Mouse (Mus musculus) midbrain, embryonic 13.5 days (tissue): ENCODE results near the gene Hivep3. TPM values are rescaled to one million over a fixed set of nuclear protein-coding genes. Genes with fewer than 3 reads are reported as not detected.

Experiments used
- ATAC-seq: fragments of 200-750 bp; cut with Nextera tagmentation; 2 replicates; pipeline ENCODE4 v1.8.0; 2017; ENCODE audit warnings: mild to moderate bottlenecking, moderate TSS enrichment, moderate library complexity
- H3K27ac ChIP-seq: fragments of 300-500 bp; sonication (generic); 2 replicates; pipeline ENCODE4 v1.5.1; 2015; ENCODE audit warnings: inconsistent platforms, mild to moderate bottlenecking, moderate library complexity
- H3K27me3 ChIP-seq: fragments of 300-500 bp; sonication (generic); 2 replicates; pipeline ENCODE4 v1.6.1; 2015; ENCODE audit warnings: mild to moderate bottlenecking, inconsistent platforms
- H3K36me3 ChIP-seq: fragments of 300-500 bp; sonication (generic); 2 replicates; pipeline ENCODE4 v1.6.1; 2015; ENCODE audit warnings: mild to moderate bottlenecking, inconsistent platforms
- H3K4me1 ChIP-seq: fragments of 300-500 bp; sonication (generic); replicated peaks from 2 replicates; pipeline ENCODE4 v1.6.1; 2015; ENCODE audit warnings: inconsistent platforms
- H3K4me2 ChIP-seq: fragments of 300-500 bp; sonication (generic); replicated peaks from 2 replicates; pipeline ENCODE4 v1.6.1; 2015; ENCODE audit warnings: moderate library complexity, mild to moderate bottlenecking, inconsistent platforms
- H3K4me3 ChIP-seq: fragments of 300-500 bp; sonication (generic); replicated peaks from 2 replicates; pipeline ENCODE4 v1.5.1; 2015; ENCODE audit warnings: mild to moderate bottlenecking, inconsistent platforms
- H3K9ac ChIP-seq: fragments of 300-500 bp; sonication (generic); replicated peaks from 2 replicates; pipeline ENCODE4 v1.6.1; 2015; ENCODE audit warnings: mild to moderate bottlenecking, inconsistent platforms
- H3K9me3 ChIP-seq: fragments of 300-500 bp; sonication (generic); 2 replicates; pipeline ENCODE4 v1.6.1; 2016; ENCODE audit warnings: mild to moderate bottlenecking, inconsistent platforms
- WGBS: fragments of 180-500 bp; shearing (Covaris S2); methylation state at CpG from one replicate; pipeline ENCODE4 v1.1.7; 2015; 5-methylcytosine and 5-hydroxymethylcytosine counted together
- polyA plus RNA-seq: library from polyadenylated mRNA; unstranded; fragments of >200 nt; fragmentation: Nextera tagmentation; extraction: Ambion mirVana; gene quantifications from 2 replicates; pipeline ENCODE4 v1.2.1, GENCODE M21; 2015

Hivep3 gene
- polyA plus RNA-seq, 1 experiment from 2014 or later: 9.5 TPM

DNA sequence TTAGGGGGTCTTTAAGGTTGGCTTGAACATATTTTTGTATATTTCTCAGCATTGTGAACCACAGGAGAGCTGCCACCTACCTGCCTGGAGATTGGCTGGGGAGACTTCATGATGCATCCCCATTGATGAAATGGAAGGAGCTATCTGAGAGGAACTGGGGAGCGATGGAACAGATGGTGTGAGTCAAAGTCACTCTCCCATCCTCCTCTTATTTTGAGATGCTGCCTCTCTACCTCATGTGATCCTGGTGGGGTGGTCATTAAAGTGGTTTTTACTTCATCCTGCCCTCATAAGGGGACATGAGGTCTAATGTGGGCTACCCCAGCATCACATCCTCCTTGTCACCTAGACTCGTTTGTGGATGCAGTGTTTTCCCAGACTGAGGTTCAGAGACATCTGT lies 28.6 kb downstream of the Hivep3 start:
- no peak overlapping the region for H3K27ac ChIP-seq
- no peak overlapping the region for H3K4me2 ChIP-seq

DNA sequence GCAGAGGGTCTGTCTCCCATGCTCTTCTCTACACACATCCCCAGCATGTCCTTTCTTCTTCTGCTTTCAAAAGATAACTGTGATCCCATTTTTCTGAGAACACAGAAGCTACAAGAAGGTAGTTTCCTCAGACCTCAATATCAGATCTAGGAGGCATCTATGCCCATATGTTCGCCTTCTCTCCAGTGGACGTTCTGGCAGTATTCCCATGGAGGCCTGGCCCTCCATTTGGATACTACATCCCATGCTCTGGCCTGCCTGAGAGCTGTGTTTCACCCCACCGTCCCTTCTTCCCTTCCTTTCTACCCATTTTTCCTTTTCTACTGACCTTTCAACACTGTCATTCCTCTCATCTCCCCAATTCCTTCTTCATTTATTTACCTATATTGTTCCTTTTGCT lies 34.5 kb downstream of the Hivep3 start:
- ATAC-seq: no peak

More for the DNA sequence above, 28.6 kb downstream of the Hivep3 start:
- H3K9ac ChIP-seq: no peak overlapping the region
- H3K4me3 ChIP-seq: no peak overlapping the region
- H3K36me3 ChIP-seq: no peaks in the 10 kb centered on the region
- 75% methylated on average over 2 of the region's 2 CpGs for WGBS
- no peaks in the 10 kb centered on the region for H3K27me3 ChIP-seq
- H3K4me1 ChIP-seq: no peaks in the 10 kb centered on the region
- no peaks in the 10 kb centered on the region for H3K9me3 ChIP-seq
- ATAC-seq: no peak

DNA sequence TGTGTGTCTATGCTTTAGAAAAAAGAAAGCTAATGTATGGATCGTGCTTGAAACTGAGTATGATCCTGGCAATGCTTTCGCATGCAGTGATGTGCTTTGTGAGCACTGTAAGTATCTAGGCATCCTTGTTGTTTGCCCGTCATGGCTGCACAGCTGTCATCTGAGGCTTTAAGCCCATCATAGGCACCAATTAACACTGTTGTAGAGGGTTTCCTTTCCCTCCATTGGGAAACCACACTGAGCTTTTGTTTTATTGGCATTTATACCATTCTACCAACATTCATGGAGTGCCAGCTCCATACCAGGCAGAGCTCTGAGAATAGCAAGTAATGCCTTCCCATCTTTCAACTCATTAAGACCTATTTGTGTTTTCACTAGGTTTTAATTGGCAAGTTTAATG lies 42.3 kb downstream of the Hivep3 start:
- Histone ChIP-seq H3K9me3 (no peaks in the 10 kb centered on the region), H3K4me2 (no peak overlapping the region), H3K4me3 (no peak overlapping the region), H3K4me1 (no peaks in the 10 kb centered on the region), H3K27ac (no peak overlapping the region), H3K9ac (no peak overlapping the region), H3K27me3 (no peaks in the 10 kb centered on the region), H3K36me3 (no peaks in the 10 kb centered on the region)
- WGBS: 79% methylated on average over 3 of the region's 3 CpGs
- no peak for ATAC-seq

More for the DNA sequence above, 34.5 kb downstream of the Hivep3 start:
- Histone ChIP-seq H3K9me3 (no peaks in the 10 kb centered on the region), H3K9ac (no peak overlapping the region), H3K4me2 (no peak overlapping the region), H3K27me3 (no peaks in the 10 kb centered on the region), H3K4me1 (no peaks in the 10 kb centered on the region), H3K4me3 (no peak overlapping the region), H3K36me3 (no peaks in the 10 kb centered on the region), H3K27ac (no peak overlapping the region)
- 82% methylated on average over 3 of the region's 3 CpGs for WGBS

DNA sequence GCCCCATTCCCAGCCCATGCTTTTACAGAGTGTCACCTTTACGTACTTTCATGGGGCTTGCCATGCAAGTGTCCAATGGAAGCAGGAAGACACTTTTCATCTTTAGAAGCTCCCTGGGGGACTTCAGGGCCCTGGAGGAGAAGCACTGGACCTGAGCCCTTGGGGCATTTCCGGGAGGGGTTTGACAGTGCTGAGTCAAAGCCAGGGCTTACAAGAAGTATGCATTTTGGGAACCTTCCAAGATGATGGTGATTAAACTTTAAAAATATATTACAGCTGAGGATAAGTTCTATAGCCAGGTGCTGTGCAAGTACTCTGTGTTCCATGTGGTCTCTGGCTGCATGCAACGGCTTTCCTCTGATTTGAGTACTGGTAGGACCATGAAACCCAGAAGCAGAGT lies 43.6 kb downstream of the Hivep3 start:
- 97% methylated on average over 3 of the region's 3 CpGs for WGBS

DNA sequence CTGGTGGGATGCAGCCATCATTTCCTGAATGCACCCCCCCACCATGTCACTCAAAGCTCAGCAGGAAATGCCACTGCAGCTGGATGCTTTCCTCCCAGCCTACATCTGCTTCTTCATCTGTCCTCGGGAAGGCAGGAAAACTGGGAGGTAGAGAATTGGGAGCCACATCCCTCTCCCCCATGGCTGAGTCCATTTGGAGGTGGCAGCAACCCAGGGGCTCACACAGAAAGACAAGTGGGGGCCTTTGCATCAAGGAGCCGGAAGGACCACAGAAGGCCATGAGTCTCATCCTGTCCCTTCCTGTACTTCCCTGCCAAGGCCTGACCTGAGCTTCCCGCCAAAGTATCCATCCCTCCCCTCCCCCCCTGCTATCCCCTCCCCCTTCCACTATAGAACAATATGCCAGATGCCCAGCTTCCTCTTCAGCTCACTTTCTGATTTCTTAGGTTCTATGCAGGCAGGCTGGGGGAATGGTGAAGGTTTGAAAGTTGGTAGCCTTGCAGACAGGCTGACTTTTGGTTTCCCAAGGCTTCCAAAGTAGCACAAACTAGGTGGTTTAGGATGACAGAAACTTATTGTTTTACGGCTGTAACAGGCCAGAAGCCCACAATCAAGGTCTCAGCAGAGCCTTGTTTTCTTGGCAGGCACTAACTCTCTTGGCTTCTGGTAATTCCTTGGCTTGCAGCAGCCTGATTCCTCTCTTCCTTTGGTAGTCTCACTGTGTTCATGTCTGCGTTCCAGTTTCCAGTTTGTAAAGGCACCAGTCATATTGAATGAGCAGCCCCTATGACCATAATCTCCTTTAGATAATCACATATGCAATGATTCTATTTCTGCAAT lies 46.2 kb downstream of the Hivep3 start:
- Histone ChIP-seq H3K4me2 (no peak overlapping the region), H3K4me3 (no peak overlapping the region), H3K27ac (no peak overlapping the region), H3K27me3 (no peaks in the 10 kb centered on the region; the same call in 1 of the 2 replicates), H3K36me3 (no peaks in the 10 kb centered on the region), H3K9me3 (no peaks in the 10 kb centered on the region), H3K4me1 (no peaks in the 10 kb centered on the region), H3K9ac (no peak overlapping the region)
- no peak for ATAC-seq
- 59% methylated on average over 5 of the region's 5 CpGs for WGBS

More for the DNA sequence above, 43.6 kb downstream of the Hivep3 start:
- Histone ChIP-seq H3K27ac (no peak overlapping the region), H3K36me3 (no peaks in the 10 kb centered on the region), H3K9me3 (no peaks in the 10 kb centered on the region), H3K4me1 (no peaks in the 10 kb centered on the region), H3K9ac (no peak overlapping the region), H3K4me3 (no peak overlapping the region), H3K4me2 (no peak overlapping the region), H3K27me3 (no peaks in the 10 kb centered on the region)
- no peak for ATAC-seq

DNA sequence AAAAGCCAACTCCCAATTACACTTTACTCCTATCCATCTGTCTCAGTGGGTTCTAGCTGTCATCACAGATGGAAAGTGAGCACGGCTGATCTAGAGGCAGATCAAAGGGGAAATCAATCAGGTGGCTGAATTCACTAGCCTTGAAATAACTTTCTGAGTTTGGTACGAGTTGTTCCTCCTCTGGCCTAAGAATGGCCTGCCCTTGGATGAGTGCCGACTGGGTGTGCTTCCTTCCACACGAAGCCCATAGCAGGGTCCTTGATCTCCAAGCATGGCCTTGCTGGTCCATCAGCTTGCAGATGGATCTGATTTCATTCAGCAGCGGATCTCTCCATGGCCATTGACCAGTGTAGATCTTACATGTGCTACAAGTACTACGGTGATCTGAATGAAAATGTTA lies 47.3 kb downstream of the Hivep3 start:
- Histone ChIP-seq H3K4me2 (no peak overlapping the region), H3K27ac (no peak overlapping the region), H3K9ac (no peak overlapping the region), H3K4me1 (no peaks in the 10 kb centered on the region), H3K9me3 (no peaks in the 10 kb centered on the region), H3K4me3 (no peak overlapping the region), H3K36me3 (no peaks in the 10 kb centered on the region), H3K27me3 (no peaks in the 10 kb centered on the region; the same call in 1 of the 2 replicates)
- WGBS: 86% methylated on average over 6 of the region's 6 CpGs
- ATAC-seq: no peak

DNA sequence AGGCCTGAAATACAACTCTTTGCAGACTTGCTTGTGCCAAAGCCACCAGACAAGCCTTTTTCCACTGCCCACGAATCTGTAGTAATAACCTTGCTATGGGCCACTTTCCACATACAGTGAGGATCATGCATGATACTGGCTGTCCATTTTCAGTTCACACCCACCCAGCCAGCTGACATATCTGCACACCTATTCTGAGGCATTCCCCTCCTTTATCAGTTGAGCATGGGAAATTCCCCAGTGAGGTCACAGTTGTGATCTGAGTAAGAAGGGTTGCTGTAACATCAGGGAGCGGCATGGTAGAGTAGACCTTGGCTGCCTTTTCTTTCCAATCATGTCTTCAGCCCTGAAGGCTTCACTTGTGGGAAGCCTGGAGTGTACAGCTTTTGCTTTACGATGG lies 51.4 kb downstream of the Hivep3 start:
- H3K27me3 ChIP-seq: no peaks in the 10 kb centered on the region; the same call in 1 of the 2 replicates
- H3K9ac ChIP-seq: no peak overlapping the region
- H3K4me1 ChIP-seq: no peaks in the 10 kb centered on the region
- H3K9me3 ChIP-seq: no peaks in the 10 kb centered on the region
- no peak overlapping the region for H3K27ac ChIP-seq
- ATAC-seq: no peak
- H3K36me3 ChIP-seq: no peaks in the 10 kb centered on the region
- WGBS: 87% methylated on average over 3 of the region's 3 CpGs
- no peak overlapping the region for H3K4me2 ChIP-seq
- no peak overlapping the region for H3K4me3 ChIP-seq

DNA sequence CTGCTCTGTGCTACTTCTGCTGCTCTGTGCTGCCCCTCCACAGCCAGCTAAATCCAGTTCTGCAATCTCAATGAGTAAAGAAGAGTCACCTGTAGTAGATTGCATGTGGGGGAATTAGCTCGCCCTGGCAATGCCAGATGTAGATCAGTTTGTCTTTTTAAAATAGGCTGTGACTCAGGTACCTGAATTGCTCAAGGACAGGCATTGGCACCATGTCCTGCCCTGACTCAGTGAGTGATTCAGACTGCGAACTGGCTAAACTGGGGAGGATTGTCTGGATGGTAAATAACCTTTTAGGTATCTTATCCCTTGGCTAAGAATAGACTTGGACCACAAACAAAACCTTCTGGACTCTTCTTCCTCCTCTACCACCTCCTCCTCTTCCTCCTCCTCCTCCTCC lies 52.7 kb downstream of the Hivep3 start:
- Histone ChIP-seq H3K9ac (no peak overlapping the region), H3K4me1 (no peaks in the 10 kb centered on the region), H3K36me3 (no peaks in the 10 kb centered on the region), H3K27me3 (no peaks in the 10 kb centered on the region; the same call in 1 of the 2 replicates), H3K4me2 (no peak overlapping the region), H3K27ac (no peak overlapping the region), H3K9me3 (no peaks in the 10 kb centered on the region), H3K4me3 (no peak overlapping the region)
- 84% methylated on average over 2 of the region's 2 CpGs for WGBS
- no peak for ATAC-seq

DNA sequence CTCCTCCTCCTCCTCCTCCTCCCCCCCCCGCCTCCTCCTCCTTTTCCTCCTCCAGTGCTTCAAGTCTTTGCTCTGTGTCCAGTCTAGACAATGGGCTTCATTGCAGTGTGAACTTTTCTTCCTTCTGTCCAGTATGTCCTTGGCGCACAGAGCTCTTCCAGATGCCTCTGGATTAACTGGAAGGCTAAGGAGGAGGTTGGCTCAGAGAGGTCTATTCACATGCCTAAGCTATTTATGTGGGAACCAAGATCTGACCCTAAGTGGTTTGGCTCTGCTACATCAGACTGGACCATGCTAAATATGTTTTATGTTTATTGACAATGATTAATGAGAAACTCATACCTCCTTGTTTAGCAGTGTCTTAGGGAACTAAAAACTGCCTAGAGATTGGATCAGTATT lies 53.1 kb downstream of the Hivep3 start:
- Histone ChIP-seq H3K36me3 (no peaks in the 10 kb centered on the region), H3K27ac (no peak overlapping the region), H3K4me2 (no peak overlapping the region), H3K9ac (no peak overlapping the region), H3K9me3 (no peaks in the 10 kb centered on the region), H3K4me3 (no peak overlapping the region), H3K27me3 (no peaks in the 10 kb centered on the region; the same call in 1 of the 2 replicates), H3K4me1 (no peaks in the 10 kb centered on the region)
- 76% methylated on average over 1 of the region's 2 CpGs for WGBS
- ATAC-seq: no peak

DNA sequence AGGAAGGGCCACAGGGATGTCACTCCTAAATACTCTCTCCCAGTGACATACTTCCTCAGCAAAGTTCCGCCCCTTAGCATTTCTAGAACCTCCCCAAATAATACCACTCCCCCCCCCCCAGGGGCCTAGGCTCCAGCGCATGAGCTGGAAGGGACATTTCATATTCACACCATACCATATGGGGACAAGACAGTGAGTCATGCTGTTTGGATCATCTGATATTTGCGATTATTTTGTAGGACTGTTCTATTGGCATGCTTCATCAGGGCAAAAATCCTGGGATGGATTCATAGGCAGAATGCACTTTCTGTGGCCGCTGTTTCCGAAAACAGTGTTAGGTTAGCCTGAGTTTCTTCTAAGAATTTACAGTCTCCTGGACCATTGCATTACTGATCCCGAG lies 55.2 kb downstream of the Hivep3 start:
- Histone ChIP-seq H3K4me2 (no peak overlapping the region), H3K27me3 (no peaks in the 10 kb centered on the region; the same call in 1 of the 2 replicates), H3K9ac (no peak overlapping the region), H3K36me3 (no peaks in the 10 kb centered on the region), H3K4me3 (no peak overlapping the region), H3K4me1 (no peaks in the 10 kb centered on the region), H3K9me3 (no peaks in the 10 kb centered on the region), H3K27ac (no peak overlapping the region)
- no peak for ATAC-seq
- 94% methylated on average over 6 of the region's 6 CpGs for WGBS

DNA sequence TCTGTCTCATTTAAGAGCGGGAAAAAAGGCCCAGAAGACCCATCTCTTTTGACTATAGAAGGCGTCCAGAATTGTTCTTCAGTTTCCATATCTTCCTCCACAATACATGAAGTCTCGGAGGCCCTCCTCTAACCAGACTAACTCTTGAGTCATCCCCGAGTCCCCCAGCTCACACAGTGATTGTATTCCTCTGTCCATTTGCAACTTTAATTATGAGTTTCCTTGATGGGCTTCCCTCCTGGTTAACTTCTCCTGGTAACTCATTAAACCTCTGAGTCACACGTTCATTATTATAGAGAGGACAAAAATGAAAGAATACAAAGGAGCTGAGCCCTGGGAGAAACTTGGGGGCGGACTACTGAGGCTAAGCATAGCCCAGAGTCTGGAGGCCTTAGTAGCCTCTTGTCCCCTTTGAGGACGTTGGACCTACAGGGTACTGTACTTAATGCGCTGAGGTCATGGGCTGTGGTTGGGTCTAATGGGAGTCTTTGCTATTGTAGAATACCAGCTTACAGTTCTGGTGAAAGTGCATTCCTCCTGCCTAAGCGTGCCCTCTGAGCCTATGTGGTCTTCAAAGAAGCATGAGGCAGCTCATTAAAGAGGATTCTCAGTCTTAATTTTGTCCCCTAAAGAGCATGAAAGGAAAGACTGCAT lies 56.0 kb downstream of the Hivep3 start:
- H3K4me2 ChIP-seq: no peak overlapping the region
- H3K27ac ChIP-seq: no peak overlapping the region
- no peaks in the 10 kb centered on the region for H3K9me3 ChIP-seq
- H3K4me3 ChIP-seq: no peak overlapping the region
- no peak overlapping the region for H3K9ac ChIP-seq
- ATAC-seq: no peak
- no peaks in the 10 kb centered on the region for H3K4me1 ChIP-seq
- WGBS: 80% methylated on average over 9 of the region's 9 CpGs
- H3K36me3 ChIP-seq: no peaks in the 10 kb centered on the region
- no peaks in the 10 kb centered on the region; the same call in 1 of the 2 replicates for H3K27me3 ChIP-seq

DNA sequence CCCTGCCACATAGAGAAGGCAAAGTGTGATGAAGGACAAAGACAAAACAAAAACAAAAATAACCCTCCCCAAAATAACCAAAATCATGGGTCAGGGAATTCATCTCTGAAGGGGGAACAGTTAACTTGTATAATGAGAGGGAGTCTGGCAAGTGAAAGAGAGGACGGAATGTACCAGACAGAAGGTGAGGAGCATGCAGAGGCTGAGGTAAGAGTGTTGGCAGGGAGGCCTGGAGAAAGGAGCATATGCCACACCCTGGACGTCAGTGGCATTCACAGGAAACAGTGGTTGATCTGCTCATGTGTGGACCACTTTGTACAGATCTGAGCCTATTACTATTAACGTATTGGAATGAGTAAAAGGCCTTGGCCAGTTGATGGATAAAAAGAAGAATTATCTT lies 65.3 kb downstream of the Hivep3 start:
- no peaks in the 10 kb centered on the region for H3K36me3 ChIP-seq
- ATAC-seq: no peak
- H3K9ac ChIP-seq: no peak overlapping the region
- no peaks in the 10 kb centered on the region for H3K4me1 ChIP-seq
- WGBS: 73% methylated on average over 3 of the region's 3 CpGs
- H3K27me3 ChIP-seq: no peaks in the 10 kb centered on the region
- 0 out of 2 replicates have a peak, but pooled peaks cover 3% of the 10 kb centered on the region for H3K9me3 ChIP-seq
- no peak overlapping the region for H3K4me2 ChIP-seq
- H3K27ac ChIP-seq: no peak overlapping the region
- H3K4me3 ChIP-seq: no peak overlapping the region
